Mouse (Mus musculus): Measurements from ENCODE around the gene Apobr.

- TF ChIP-seq CTCF (IDR thresholded peaks at IDR 0.05; ENCODE audit: extremely low read depth, insufficient read length, insufficient replicate concordance, low read depth, low read length) (no peak), POLR2A (IDR thresholded peaks at IDR 0.05; ENCODE audit: low read depth, low read length) (no peak)
These were observed 46.2 kb downstream of the Apobr start, which contains the start of gene Nupr1 for GRCm38 (mm10) chr7:126630824-126631518.
